Mouse (Mus musculus) olfactory bulb, adult 2 months (tissue): Measurements from ENCODE around the gene Cltb.

Experiments used
- CTCF ChIP-seq: fragments of 200-500 bp; IDR thresholded peaks from 2 replicates; pipeline ENCODE4 v1.5.1; 2012; ENCODE audit warnings: low read depth, mild to moderate bottlenecking, low read length, moderate library complexity; ENCODE audit not compliant: insufficient read depth
- POLR2A ChIP-seq: fragments of 200-500 bp; IDR thresholded peaks from 2 replicates; pipeline ENCODE4 v1.6.1; 2012; ENCODE audit warnings: mild to moderate bottlenecking, low read depth, low read length, moderate library complexity; ENCODE audit not compliant: insufficient read depth

GRCm38 (mm10) chr13:54559656-54560055, 51.5 kb downstream of the Cltb start:
- no peak for TF ChIP-seq POLR2A
- no peak for TF ChIP-seq CTCF
